Mouse (Mus musculus) spleen, adult 10 weeks (tissue): ENCODE measurements around the gene Cspg4. TPM values are rescaled to one million over a fixed set of nuclear protein-coding genes. Genes with fewer than 3 reads are reported as not detected.

ENCODE experiments used
- polyA plus RNA-seq: library from polyadenylated mRNA; stranded (reverse); fragments of 350-450 nt; fragmentation: Illumina TruSeq; extraction: RNeasy Lipid Tissue Mini Kit (QIAGEN cat#74804); gene quantifications from one replicate; pipeline ENCODE4 v1.2.3, GENCODE M21; 2015; ENCODE audit warnings: low replicate concordance; ENCODE audit not compliant: insufficient read depth

The Cspg4 gene
- 0.39 TPM for polyA plus RNA-seq

DNA sequence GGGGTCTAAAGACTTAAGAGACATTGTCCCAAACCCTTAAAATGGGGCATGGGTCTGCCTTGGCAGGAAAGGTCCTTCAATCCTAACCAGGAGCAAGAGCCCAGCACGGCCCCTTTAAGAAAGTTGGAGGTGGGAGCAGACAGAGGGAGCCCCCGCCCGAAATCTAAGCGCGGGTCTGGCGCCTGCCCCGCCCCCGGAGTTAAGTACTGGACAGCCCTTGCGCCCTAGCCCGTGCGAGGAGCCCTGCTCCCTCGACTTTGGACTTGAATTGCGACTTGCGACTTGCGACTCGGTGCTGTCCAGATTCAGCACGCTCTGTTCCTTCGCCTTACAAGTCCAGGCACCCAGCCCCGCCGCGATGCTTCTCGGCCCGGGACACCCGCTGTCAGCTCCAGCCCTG, at the start of gene Cspg4:
Cspg4 (plus strand) TSS at position 202 of the 400 bp plus-strand sequence.

DNA sequence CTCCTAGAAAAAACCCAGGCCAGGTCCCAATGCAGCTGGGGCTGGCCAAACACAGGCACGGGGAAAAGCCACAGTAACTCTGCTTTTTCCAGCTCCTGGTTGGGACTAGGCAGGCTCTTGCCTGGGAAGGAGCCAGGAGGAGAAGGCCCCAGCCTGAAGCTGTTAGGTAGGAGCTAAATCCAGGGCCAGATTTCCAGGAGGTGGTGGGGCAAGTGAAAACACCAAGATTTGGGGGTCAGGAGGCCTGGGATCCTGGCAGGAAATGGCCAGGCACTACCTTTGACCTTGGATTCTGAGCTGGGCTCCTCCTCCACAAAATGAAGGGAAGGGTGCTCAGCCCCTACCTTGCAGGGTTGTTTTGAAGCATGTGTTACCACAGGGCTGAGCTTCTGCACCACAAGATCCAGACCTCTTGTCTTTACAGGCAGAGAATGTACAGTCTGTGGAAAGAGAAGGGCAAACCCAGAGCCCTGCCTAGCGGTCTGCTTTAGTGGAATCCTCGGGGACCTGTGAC, 560 bp upstream of the Cspg4 start, which contains the start of gene Odf3l1:
Odf3l1 (minus strand) TSS at position 464 of the 514 bp plus-strand sequence.

DNA sequence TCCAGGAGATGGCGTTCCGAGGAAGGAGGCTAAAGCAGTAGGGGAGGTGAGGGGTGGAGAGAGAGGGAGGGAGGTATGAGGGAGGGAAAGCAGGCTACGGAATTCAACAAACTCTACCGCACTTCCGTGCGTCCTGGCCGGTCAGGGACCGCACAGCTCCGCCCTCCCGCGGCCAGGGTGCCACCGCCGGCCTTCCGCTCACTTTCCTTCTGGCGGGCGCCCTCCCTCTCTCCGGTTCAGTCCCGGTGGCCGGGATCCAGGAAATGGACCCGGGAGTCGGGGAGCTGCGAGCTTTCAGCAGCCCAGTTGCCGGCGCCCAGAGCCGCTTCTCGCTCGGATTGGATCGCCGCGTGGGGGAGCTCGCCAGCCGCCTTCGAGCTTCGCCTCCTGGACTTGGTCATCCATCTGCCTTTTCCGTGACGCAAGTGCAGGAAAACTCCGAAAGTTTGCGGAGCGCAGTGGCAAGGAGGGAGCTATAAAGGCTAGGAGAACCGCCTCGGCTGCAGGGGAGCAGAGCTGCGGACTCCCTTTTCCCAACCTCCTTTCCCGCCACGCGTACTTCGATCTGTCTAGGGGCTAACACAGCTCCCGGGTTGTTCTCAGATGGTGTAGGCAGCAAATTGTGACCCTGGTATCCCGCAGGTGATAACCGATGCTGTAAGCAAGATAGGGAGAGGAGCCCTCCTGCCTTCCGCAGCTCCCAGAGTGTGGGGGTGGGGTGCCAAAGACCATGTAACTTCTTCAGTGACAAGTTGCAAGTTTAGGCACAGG, 63.4 kb downstream of the Cspg4 start, which contains the start of gene Snx33:
Snx33 (minus strand) TSS at position 331 of the 771 bp plus-strand sequence.

DNA sequence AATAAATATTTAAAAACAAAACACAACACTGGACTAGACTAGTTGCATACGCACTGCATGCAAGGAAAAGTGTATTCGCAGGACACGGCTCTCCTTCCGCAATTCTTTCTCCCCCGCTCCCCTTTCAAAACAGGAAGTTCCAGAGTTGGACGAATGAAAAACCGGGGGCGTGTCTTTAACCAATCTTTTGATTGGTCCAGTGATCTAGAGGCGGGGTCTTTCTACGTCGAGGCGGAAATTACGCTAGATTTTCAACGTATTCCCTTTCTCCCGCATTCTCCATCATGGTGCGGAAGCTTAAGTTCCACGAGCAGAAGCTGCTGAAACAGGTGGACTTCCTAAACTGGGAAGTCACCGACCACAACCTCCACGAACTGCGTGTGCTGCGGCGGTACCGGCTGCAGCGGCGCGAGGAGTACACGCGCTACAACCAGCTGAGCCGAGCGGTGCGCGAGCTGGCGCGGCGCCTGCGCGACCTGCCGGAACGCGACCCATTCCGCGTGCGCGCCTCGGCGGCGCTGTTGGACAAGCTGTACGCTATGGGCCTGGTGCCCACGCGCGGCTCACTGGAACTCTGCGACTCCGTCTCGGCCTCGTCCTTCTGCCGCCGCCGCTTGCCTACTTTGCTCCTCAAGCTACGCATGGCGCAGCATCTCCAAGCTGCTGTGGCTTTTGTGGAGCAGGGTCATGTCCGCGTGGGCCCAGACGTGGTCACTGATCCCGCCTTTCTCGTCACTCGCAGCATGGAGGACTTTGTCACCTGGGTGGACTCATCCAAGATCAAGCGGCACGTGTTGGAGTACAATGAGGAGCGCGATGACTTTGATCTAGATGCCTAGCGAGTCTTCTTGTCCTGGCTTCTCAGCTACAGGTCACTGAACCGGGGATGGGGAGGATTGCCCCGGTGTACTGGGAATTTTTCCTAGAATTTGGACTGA, 72.7 kb downstream of the Cspg4 start, which contains the start of gene Imp3:
Imp3 (plus strand) TSS at position 253 of the 938 bp plus-strand sequence.

Other genes starting within 250 kb of the Cspg4 start
- 0.22 TPM for gene Lingo1, start 68.6 kb upstream of the Cspg4 start, polyA plus RNA-seq
- gene Odf3l1, start 354 bp upstream of the Cspg4 start, polyA plus RNA-seq, result 0.23 TPM
- 10.0 TPM for gene Snx33, start 63.3 kb downstream of the Cspg4 start, polyA plus RNA-seq
- 69.2 TPM for gene Imp3, start 72.4 kb downstream of the Cspg4 start, polyA plus RNA-seq
- gene Snupn, start 85.8 kb downstream of the Cspg4 start, polyA plus RNA-seq, result 24.9 TPM
- 31.5 TPM for gene Ptpn9, start 129.9 kb downstream of the Cspg4 start, polyA plus RNA-seq
- gene Sin3a, start 207.0 kb downstream of the Cspg4 start, polyA plus RNA-seq, result 65.3 TPM